Mouse (Mus musculus) myocyte (in vitro differentiated cells): Measurements from ENCODE around the gene Nfkbil1.

Experiments
- CEBPB ChIP-seq: IDR thresholded peaks from 2 replicates; pipeline ENCODE4 v1.6.1; 2011; ENCODE audit warnings: mild to moderate bottlenecking, moderate library complexity; ENCODE audit not compliant: poor library complexity, insufficient read depth, severe bottlenecking
- E2F4 ChIP-seq: IDR thresholded peaks from one replicate; pipeline ENCODE4 v1.6.1; 2011; ENCODE audit warnings: mild to moderate bottlenecking, control low read depth, moderate library complexity; ENCODE audit not compliant: insufficient read depth
- MAX ChIP-seq: IDR thresholded peaks from one replicate; pipeline ENCODE4 v1.6.1; 2011; ENCODE audit warnings: low read depth, mild to moderate bottlenecking, control low read depth
- POLR2A ChIP-seq: IDR thresholded peaks from one replicate; pipeline ENCODE4 v1.6.1; 2011; ENCODE audit warnings: low read depth, mild to moderate bottlenecking, control low read depth, moderate library complexity; ENCODE audit not compliant: insufficient read length
- REST ChIP-seq: IDR thresholded peaks from one replicate; pipeline ENCODE4 v1.6.1; 2011; ENCODE audit warnings: mild to moderate bottlenecking, control low read depth, moderate library complexity; ENCODE audit not compliant: insufficient read depth, insufficient read length
- TCF12 ChIP-seq: IDR thresholded peaks from one replicate; pipeline ENCODE4 v1.6.1; 2011; ENCODE audit warnings: mild to moderate bottlenecking, control low read depth; ENCODE audit not compliant: poor library complexity, insufficient read depth, severe bottlenecking

DNA sequence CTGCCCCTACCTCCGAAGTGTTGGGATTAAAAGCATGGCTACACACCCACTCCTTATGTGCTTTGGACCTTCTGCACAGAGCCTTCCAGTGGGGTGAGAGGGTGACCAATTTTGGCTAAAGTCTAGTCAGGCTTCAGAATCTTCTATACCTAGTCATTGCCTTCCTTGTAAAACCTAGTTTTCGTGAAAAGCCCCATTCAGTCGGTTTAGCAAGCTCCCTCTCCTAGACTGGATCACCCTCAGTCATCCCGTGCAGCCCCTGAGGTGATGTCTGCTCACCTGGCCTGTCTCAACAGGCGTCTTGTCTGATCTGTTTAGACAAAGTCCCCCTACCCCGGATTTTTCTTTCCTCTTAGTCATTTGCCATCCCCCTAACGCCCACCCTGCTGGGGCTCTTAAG, 37.6 kb downstream of the Nfkbil1 start:
- no peak for TF ChIP-seq POLR2A
- no peak for TF ChIP-seq CEBPB
- no peak for TF ChIP-seq MAX
- no peak for TF ChIP-seq TCF12
- TF ChIP-seq E2F4: no peak
- no peak for TF ChIP-seq REST
